Mouse (Mus musculus) B cell, adult 2 months (primary cell): Measurements from ENCODE around the gene Ifng.

Experiments
- DNase-seq, 2 experiments: peaks; one replicate each; pipeline ENCODE4 v3.0.0; 2022

The Ifng gene

GRCm38 (mm10) chr10:118440742-118441240 is at the start of gene Ifng:
TSS of gene Ifng (plus strand) at chr10:118441046.
- DNase-seq, result no peak

- DNase-seq, result no peak
Observed at GRCm38 (mm10) chr10:118399917-118400316, 40.9 kb upstream of the Ifng start.

- DNase-seq, result peak; percentile 55 to 64
Observed at GRCm38 (mm10) chr10:118406463-118407221, 34.2 kb upstream of the Ifng start.

GRCm38 (mm10) chr10:118411377-118411776 is 29.5 kb upstream of the Ifng start:
- peak; percentile 58 to 59 for DNase-seq

- no peak for DNase-seq
Observed at GRCm38 (mm10) chr10:118412774-118413173, 28.1 kb upstream of the Ifng start.

- peak; percentile 77 to 78 for DNase-seq
Observed at GRCm38 (mm10) chr10:118419000-118419425, 21.8 kb upstream of the Ifng start.

GRCm38 (mm10) chr10:118420896-118421295 is 19.9 kb upstream of the Ifng start:
- no peak for DNase-seq

GRCm38 (mm10) chr10:118435501-118435900 is 5.3 kb upstream of the Ifng start:
- no peak for DNase-seq

GRCm38 (mm10) chr10:118441898-118442297 is 1.1 kb downstream of the Ifng start:
- DNase-seq, result peak; percentile 66 to 75

GRCm38 (mm10) chr10:118442999-118443398 is 2.2 kb downstream of the Ifng start:
- DNase-seq, result no peak

GRCm38 (mm10) chr10:118445021-118445420 is 4.2 kb downstream of the Ifng start:
- DNase-seq, result no peak

- no peak for DNase-seq
Observed at GRCm38 (mm10) chr10:118445502-118445901, 4.7 kb downstream of the Ifng start.

GRCm38 (mm10) chr10:118445978-118446377 is 5.1 kb downstream of the Ifng start:
- DNase-seq, result no peak

GRCm38 (mm10) chr10:118451747-118452146 is 10.9 kb downstream of the Ifng start:
- DNase-seq, result no peak

- DNase-seq, result no peak
Observed at GRCm38 (mm10) chr10:118458729-118459128, 17.9 kb downstream of the Ifng start.

GRCm38 (mm10) chr10:118461126-118461767 is 20.4 kb downstream of the Ifng start:
- peak in 1 of 2 experiments; percentile 25 for DNase-seq

GRCm38 (mm10) chr10:118466481-118466880 is 25.6 kb downstream of the Ifng start:
- no peak for DNase-seq

- peak; percentile 37 to 42 for DNase-seq
Observed at GRCm38 (mm10) chr10:118469047-118469446, 28.2 kb downstream of the Ifng start.

GRCm38 (mm10) chr10:118470296-118470957 is 29.6 kb downstream of the Ifng start:
- DNase-seq, result peak; percentile 24 to 31

- DNase-seq, result peak; percentile 43 to 52
Observed at GRCm38 (mm10) chr10:118472846-118473245, 32.0 kb downstream of the Ifng start.

GRCm38 (mm10) chr10:118476696-118477095 is 35.9 kb downstream of the Ifng start:
- no peak for DNase-seq

- DNase-seq, result no peak
Observed at GRCm38 (mm10) chr10:118477297-118477696, 36.5 kb downstream of the Ifng start.

- no peak for DNase-seq
Observed at GRCm38 (mm10) chr10:118479244-118479643, 38.4 kb downstream of the Ifng start.
